8 mouse cellular contexts compared by ENCODE assay signal in genomic region chr2:20779484-20780381, GRCm38 (mm10).
A peak's percentile ranks its signal among the peaks of the same experiment; 100 is the strongest.
DNase-seq lines count a peak whose midpoint lies in the region; ATAC-seq and TF ChIP-seq lines count a peak whose summit lies in the region.

No protein-coding gene starts in this region.

- no peak for TF ChIP-seq EP300 in stomach, postnatal 0 days (optimal IDR thresholded peaks at IDR 0.05)

- ATAC-seq in liver, embryonic 12.5 days = no peak
- 0 out of 2 replicates have a peak, but pooled peaks have one; percentile 58 for ATAC-seq in cerebellum, adult (ENCODE audit: insufficient number of reproducible peaks, low FRiP score, low TSS enrichment)
- ATAC-seq in forebrain, embryonic 13.5 days = peak; percentile 83
- ATAC-seq in hindbrain, postnatal 0 days = peak; percentile 76
- peak; percentile 92 for ATAC-seq in midbrain, embryonic 13.5 days
- peak; percentile 74 for ATAC-seq in stomach, postnatal 0 days (ENCODE audit: low FRiP score, low TSS enrichment)

- TF ChIP-seq CTCF in hindbrain, postnatal 0 days (IDR thresholded peaks at IDR 0.05; ENCODE audit: low read depth) = peak; percentile 96
- peak; percentile 98 for TF ChIP-seq CTCF in stomach, postnatal 0 days (IDR thresholded peaks at IDR 0.05; ENCODE audit: low read depth)

- H3K9ac ChIP-seq in liver, embryonic 12.5 days = no peak overlapping the region
- H3K9ac ChIP-seq in forebrain, embryonic 13.5 days = no peak overlapping the region
- H3K9ac ChIP-seq in hindbrain, postnatal 0 days (replicated peaks; ENCODE audit: low read length) = no peak overlapping the region
- H3K9ac ChIP-seq in midbrain, embryonic 13.5 days (replicated peaks) = no peak overlapping the region
- H3K9ac ChIP-seq in stomach, postnatal 0 days (ENCODE audit: low read length) = no peak overlapping the region

- WGBS in liver, embryonic 12.5 days (ENCODE audit: insufficient replicate concordance) = 30% methylated on average over 6 of the region's 6 CpGs
- WGBS in forebrain, embryonic 13.5 days = 27% methylated on average over 6 of the region's 6 CpGs
- WGBS in hindbrain, postnatal 0 days = 32% methylated on average over 6 of the region's 6 CpGs
- 31% methylated on average over 6 of the region's 6 CpGs for WGBS in midbrain, embryonic 13.5 days
- 37% methylated on average over 6 of the region's 6 CpGs for WGBS in stomach, postnatal 0 days

- no peak overlapping the region for H3K4me3 ChIP-seq in liver, embryonic 12.5 days
- H3K4me3 ChIP-seq in forebrain, embryonic 13.5 days = no peak overlapping the region
- no peak overlapping the region for H3K4me3 ChIP-seq in hindbrain, postnatal 0 days (ENCODE audit: low read length)
- no peak overlapping the region for H3K4me3 ChIP-seq in midbrain, embryonic 13.5 days (replicated peaks)
- no peak overlapping the region for H3K4me3 ChIP-seq in stomach, postnatal 0 days (ENCODE audit: low read depth, low read length)

- no peak overlapping the region for H3K4me2 ChIP-seq in liver, embryonic 12.5 days
- H3K4me2 ChIP-seq in forebrain, embryonic 13.5 days = no peak overlapping the region
- no peak overlapping the region for H3K4me2 ChIP-seq in hindbrain, postnatal 0 days (ENCODE audit: low read depth, low read length)
- H3K4me2 ChIP-seq in midbrain, embryonic 13.5 days (replicated peaks) = no peak overlapping the region
- no peak overlapping the region for H3K4me2 ChIP-seq in stomach, postnatal 0 days (replicated peaks; ENCODE audit: low read depth)

- peak; percentile 12 for DNase-seq in liver
- DNase-seq in hindbrain, postnatal 0 days (ENCODE audit: low spot score) = peak; percentile 87
- peak; percentile 33 for DNase-seq in left cerebral cortex, adult 11 months (ENCODE audit: low spot score)
- peak; percentile 65 for DNase-seq in stomach, postnatal 0 days (ENCODE audit: low spot score)

- H3K9me3 ChIP-seq in liver, embryonic 12.5 days (replicated peaks) = no peaks in the 10 kb centered on the region
- no peaks in the 10 kb centered on the region for H3K9me3 ChIP-seq in forebrain, embryonic 13.5 days (replicated peaks)
- no peaks in the 10 kb centered on the region for H3K9me3 ChIP-seq in hindbrain, postnatal 0 days (ENCODE audit: low read length)
- H3K9me3 ChIP-seq in midbrain, embryonic 13.5 days = no peaks in the 10 kb centered on the region
- no peaks in the 10 kb centered on the region for H3K9me3 ChIP-seq in stomach, postnatal 0 days (ENCODE audit: control insufficient read depth, low read length)

- no peaks in the 10 kb centered on the region for H3K27me3 ChIP-seq in liver, embryonic 12.5 days (replicated peaks)
- no peaks in the 10 kb centered on the region for H3K27me3 ChIP-seq in forebrain, embryonic 13.5 days
- no peaks in the 10 kb centered on the region for H3K27me3 ChIP-seq in hindbrain, postnatal 0 days (ENCODE audit: insufficient read depth, low read length)
- no peaks in the 10 kb centered on the region for H3K27me3 ChIP-seq in midbrain, embryonic 13.5 days
- H3K27me3 ChIP-seq in stomach, postnatal 0 days (ENCODE audit: control insufficient read depth, insufficient read depth, low read length) = no peaks in the 10 kb centered on the region

- H3K4me1 ChIP-seq in liver, embryonic 12.5 days = no peaks in the 10 kb centered on the region
- H3K4me1 ChIP-seq in forebrain, embryonic 13.5 days = no peaks in the 10 kb centered on the region
- H3K4me1 ChIP-seq in hindbrain, postnatal 0 days (ENCODE audit: insufficient read depth, low read length) = no peaks in the 10 kb centered on the region
- H3K4me1 ChIP-seq in midbrain, embryonic 13.5 days (replicated peaks) = peaks cover 6% of the 10 kb centered on the region; the same call in 1 of the 2 replicates
- no peaks in the 10 kb centered on the region for H3K4me1 ChIP-seq in stomach, postnatal 0 days (replicated peaks; ENCODE audit: control insufficient read depth, insufficient read depth)

- no peaks in the 10 kb centered on the region for H3K36me3 ChIP-seq in liver, embryonic 12.5 days
- 0 out of 2 replicates have a peak, but pooled peaks cover 3% of the 10 kb centered on the region for H3K36me3 ChIP-seq in forebrain, embryonic 13.5 days (ENCODE audit: poor library complexity, severe bottlenecking)
- H3K36me3 ChIP-seq in hindbrain, postnatal 0 days (ENCODE audit: insufficient read depth, low read length) = no peaks in the 10 kb centered on the region
- H3K36me3 ChIP-seq in midbrain, embryonic 13.5 days = no peaks in the 10 kb centered on the region
- H3K36me3 ChIP-seq in stomach, postnatal 0 days (ENCODE audit: control insufficient read depth, insufficient read depth, low read length) = peaks cover 8% of the 10 kb centered on the region

- no peak overlapping the region for H3K27ac ChIP-seq in liver, embryonic 12.5 days
- no peak overlapping the region for H3K27ac ChIP-seq in forebrain, embryonic 13.5 days
- no peak overlapping the region for H3K27ac ChIP-seq in hindbrain, postnatal 0 days
- no peak overlapping the region for H3K27ac ChIP-seq in midbrain, embryonic 13.5 days
- H3K27ac ChIP-seq in stomach, postnatal 0 days (replicated peaks) = no peak overlapping the region

Comparison
In these comparisons a context has a peak if more than half of its experiments do, and no peak if none do; other contexts are left out.
1. DNase-seq: peak in every context shown above with its lines; median percentile 87 in hindbrain, postnatal 0 days; 65 in stomach, postnatal 0 days; 33 in left cerebral cortex, adult 11 months; 12 in liver.